Mouse (Mus musculus) forebrain, embryonic 14.5 days (tissue): ENCODE measurements at regions not wholly inside any gene's neighbourhood (a gene's known extent, or its start where the extent isn't known, plus 50 kb on each side); places are given as distances from the start of the nearest gene placed in this dataset.

Experiments used
- ATAC-seq: fragments of 200-750 bp; cut with Nextera tagmentation; 2 replicates; pipeline ENCODE4 v1.8.0; 2017; ENCODE audit warnings: mild to moderate bottlenecking, moderate library complexity
- DNase-seq: peaks from one replicate; pipeline ENCODE4 v3.0.0-alpha.2; 2015; ENCODE audit warnings: low spot score
- H3K27ac ChIP-seq: fragments of 300-500 bp; sonication (generic); 2 replicates; pipeline ENCODE4 v1.5.1; 2014; ENCODE audit warnings: low read depth, mild to moderate bottlenecking, control low read depth, low read length, moderate library complexity
- H3K27me3 ChIP-seq: fragments of 300-500 bp; sonication (generic); replicated peaks from 2 replicates; pipeline ENCODE4 v1.6.1; 2014; ENCODE audit warnings: low read length, control low read depth, mixed read lengths; ENCODE audit not compliant: control insufficient read depth, insufficient read depth
- H3K36me3 ChIP-seq: fragments of 300-500 bp; sonication (generic); 2 replicates; pipeline ENCODE4 v1.6.1; 2014; ENCODE audit warnings: low read length, control low read depth; ENCODE audit not compliant: control insufficient read depth, insufficient read depth
- H3K4me1 ChIP-seq: fragments of 300-500 bp; sonication (generic); 2 replicates; pipeline ENCODE4 v1.6.1; 2014; ENCODE audit warnings: antibody characterized with exemption, low read length, control low read depth; ENCODE audit not compliant: control insufficient read depth, insufficient read depth
- H3K4me2 ChIP-seq: fragments of 300-500 bp; sonication (generic); 2 replicates; pipeline ENCODE4 v1.6.1; 2014; ENCODE audit warnings: mild to moderate bottlenecking, control low read depth, low read length
- H3K4me3 ChIP-seq: fragments of 300-500 bp; sonication (generic); 2 replicates; pipeline ENCODE4 v1.5.1; 2014; ENCODE audit warnings: low read depth, low read length, control low read depth
- H3K9ac ChIP-seq: fragments of 300-500 bp; sonication (generic); 2 replicates; pipeline ENCODE4 v1.6.1; 2014; ENCODE audit warnings: mild to moderate bottlenecking, low read length, control low read depth, moderate library complexity
- H3K9me3 ChIP-seq: fragments of 300-500 bp; sonication (generic); replicated peaks from 2 replicates; pipeline ENCODE4 v1.6.1; 2016; ENCODE audit warnings: low read length, control low read depth, mixed read lengths; ENCODE audit not compliant: control insufficient read depth
- WGBS: fragments of 180-500 bp; shearing (Covaris S2); extraction: QIAGEN DNeasy Blood & Tissue Kit; methylation state at CpG from one replicate; pipeline ENCODE4 v1.1.7; 2014; 5-methylcytosine and 5-hydroxymethylcytosine counted together

- no peak overlapping the region for H3K4me3 ChIP-seq
- ATAC-seq, result no peak
- no peak overlapping the region for H3K4me2 ChIP-seq
- no peak overlapping the region for H3K27ac ChIP-seq
- DNase-seq, result no peak
- 91% methylated on average over 8 of the region's 8 CpGs for WGBS
- no peaks in the 10 kb centered on the region for H3K27me3 ChIP-seq
- no peak overlapping the region for H3K9ac ChIP-seq
- H3K36me3 ChIP-seq, result no peaks in the 10 kb centered on the region
- no peaks in the 10 kb centered on the region for H3K9me3 ChIP-seq
- H3K4me1 ChIP-seq, result no peaks in the 10 kb centered on the region
Observed at GRCm38 (mm10) chr5:126099931-126100330, 568.4 kb downstream of the Tmem132b start.

GRCm38 (mm10) chr5:126104464-126104863 is 572.9 kb downstream of the Tmem132b start:
- H3K4me2 ChIP-seq, result no peak overlapping the region
- ATAC-seq (no peak), DNase-seq (no peak)
- H3K36me3 ChIP-seq, result no peaks in the 10 kb centered on the region
- H3K9me3 ChIP-seq, result no peaks in the 10 kb centered on the region
- H3K27ac ChIP-seq, result no peak overlapping the region
- H3K27me3 ChIP-seq, result no peaks in the 10 kb centered on the region
- H3K4me3 ChIP-seq, result no peak overlapping the region
- H3K9ac ChIP-seq, result no peak overlapping the region
- no peaks in the 10 kb centered on the region for H3K4me1 ChIP-seq
- 81% methylated on average over 5 of the region's 5 CpGs for WGBS

DNA sequence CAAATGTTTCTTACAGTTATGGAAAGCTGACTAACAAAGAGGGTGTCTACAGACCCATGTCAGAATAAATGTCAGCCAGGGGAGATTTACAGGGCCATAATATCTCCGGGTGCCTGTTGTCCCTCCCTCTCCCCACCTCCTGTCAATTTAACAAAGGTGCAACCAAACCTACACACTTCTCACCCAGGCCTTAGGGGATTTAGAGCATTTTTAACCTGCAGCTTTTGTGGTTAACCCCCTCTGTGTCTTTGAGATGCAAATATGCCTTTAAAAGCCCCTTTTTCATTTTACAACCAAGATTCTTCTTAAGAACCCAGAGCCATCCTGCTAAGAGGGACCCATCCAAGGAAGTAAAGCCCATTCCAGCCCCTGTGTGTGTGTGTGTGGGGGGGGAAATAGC is 573.3 kb downstream of the Tmem132b start:
- H3K9ac ChIP-seq, result no peak overlapping the region
- no peak overlapping the region for H3K4me2 ChIP-seq
- WGBS, result 24% methylated on average over 1 of the region's 1 CpGs
- no peak overlapping the region for H3K4me3 ChIP-seq
- H3K9me3 ChIP-seq, result no peaks in the 10 kb centered on the region
- no peak overlapping the region for H3K27ac ChIP-seq
- ATAC-seq (no peak), DNase-seq (no peak)
- no peaks in the 10 kb centered on the region for H3K4me1 ChIP-seq
- H3K36me3 ChIP-seq, result no peaks in the 10 kb centered on the region
- H3K27me3 ChIP-seq, result no peaks in the 10 kb centered on the region

GRCm38 (mm10) chr5:126105446-126105845 is 573.9 kb downstream of the Tmem132b start:
- no peak overlapping the region for H3K4me3 ChIP-seq
- DNase-seq, result no peak
- H3K27me3 ChIP-seq, result no peaks in the 10 kb centered on the region
- no peak overlapping the region for H3K4me2 ChIP-seq
- H3K9ac ChIP-seq, result no peak overlapping the region
- no peak overlapping the region for H3K27ac ChIP-seq
- no peaks in the 10 kb centered on the region for H3K9me3 ChIP-seq
- H3K36me3 ChIP-seq, result no peaks in the 10 kb centered on the region
- no peak for ATAC-seq
- H3K4me1 ChIP-seq, result no peaks in the 10 kb centered on the region
- WGBS, result 88% methylated on average over 1 of the region's 1 CpGs

DNA sequence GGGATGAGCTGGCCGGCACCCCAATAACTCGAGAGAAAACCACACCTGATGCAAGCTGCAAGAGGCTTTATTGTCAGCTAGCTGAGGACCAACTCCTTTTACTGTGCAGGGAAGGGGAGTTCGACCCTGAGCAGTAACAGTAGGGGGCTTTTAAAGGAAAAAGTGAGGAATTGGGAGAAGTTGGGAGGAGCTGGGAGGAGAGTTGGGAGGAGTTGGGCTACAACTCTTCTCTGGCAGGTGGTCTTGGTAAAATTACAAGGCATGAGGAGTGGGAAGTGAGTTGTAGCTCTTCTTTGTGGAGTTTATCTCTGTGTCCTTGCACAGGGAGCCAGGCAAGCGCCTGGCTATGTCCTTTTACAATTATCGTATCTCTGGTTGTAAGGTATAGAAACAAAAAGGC is 575.4 kb downstream of the Tmem132b start:
- 85% methylated on average over 5 of the region's 5 CpGs for WGBS
- DNase-seq, result no peak
- H3K9me3 ChIP-seq, result no peaks in the 10 kb centered on the region
- no peak overlapping the region for H3K4me2 ChIP-seq
- H3K4me1 ChIP-seq, result no peaks in the 10 kb centered on the region
- no peaks in the 10 kb centered on the region for H3K27me3 ChIP-seq
- no peak overlapping the region for H3K4me3 ChIP-seq
- no peak for ATAC-seq
- no peaks in the 10 kb centered on the region for H3K36me3 ChIP-seq
- H3K27ac ChIP-seq, result no peak overlapping the region
- no peak overlapping the region for H3K9ac ChIP-seq

DNA sequence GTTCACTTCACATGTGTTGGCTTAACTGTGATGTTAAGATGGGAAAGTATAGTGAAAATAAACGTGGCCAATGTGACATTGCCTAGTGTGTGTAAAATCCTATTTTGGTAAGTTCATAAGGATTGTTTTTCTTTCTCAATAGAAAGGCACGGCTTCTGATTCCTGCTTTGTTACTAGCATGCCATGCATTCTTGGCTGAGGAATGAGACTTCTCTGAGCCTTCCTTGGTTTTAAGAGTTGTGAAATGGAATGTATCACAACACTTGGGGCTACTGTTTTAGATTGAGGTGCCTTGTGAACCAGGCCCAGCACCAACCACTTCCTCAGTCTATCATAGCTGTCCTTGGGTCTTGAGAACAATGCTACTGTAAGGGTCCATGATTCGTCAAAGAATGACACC is 577.3 kb downstream of the Tmem132b start:
- no peak for DNase-seq
- no peaks in the 10 kb centered on the region for H3K4me1 ChIP-seq
- no peak for ATAC-seq

GRCm38 (mm10) chr5:126117291-126117690 is 585.7 kb downstream of the Tmem132b start:
- Histone ChIP-seq H3K4me1 (no peaks in the 10 kb centered on the region), H3K36me3 (no peaks in the 10 kb centered on the region), H3K4me3 (no peak overlapping the region), H3K27me3 (no peaks in the 10 kb centered on the region), H3K9me3 (no peaks in the 10 kb centered on the region), H3K4me2 (no peak overlapping the region), H3K27ac (no peak overlapping the region), H3K9ac (no peak overlapping the region)
- 80% methylated on average over 2 of the region's 2 CpGs for WGBS
- no peak for ATAC-seq
- no peak for DNase-seq

More for the DNA sequence above, 577.3 kb downstream of the Tmem132b start:
- no peaks in the 10 kb centered on the region for H3K36me3 ChIP-seq
- H3K27me3 ChIP-seq, result no peaks in the 10 kb centered on the region
- H3K4me3 ChIP-seq, result no peak overlapping the region
- H3K4me2 ChIP-seq, result no peak overlapping the region
- H3K9me3 ChIP-seq, result no peaks in the 10 kb centered on the region
- H3K27ac ChIP-seq, result no peak overlapping the region
- H3K9ac ChIP-seq, result no peak overlapping the region
- 76% methylated on average over 3 of the region's 3 CpGs for WGBS

- H3K27ac ChIP-seq, result no peak overlapping the region
- no peak overlapping the region for H3K9ac ChIP-seq
- H3K36me3 ChIP-seq, result no peaks in the 10 kb centered on the region
- H3K4me1 ChIP-seq, result no peaks in the 10 kb centered on the region
- WGBS, result 93% methylated on average over 5 of the region's 5 CpGs
- no peaks in the 10 kb centered on the region for H3K27me3 ChIP-seq
- no peak overlapping the region for H3K4me2 ChIP-seq
- ATAC-seq (no peak), DNase-seq (no peak)
- H3K4me3 ChIP-seq, result no peak overlapping the region
- H3K9me3 ChIP-seq, result no peaks in the 10 kb centered on the region
Observed at GRCm38 (mm10) chr5:126117906-126118521, 586.4 kb downstream of the Tmem132b start.

- H3K9me3 ChIP-seq, result no peaks in the 10 kb centered on the region
- H3K9ac ChIP-seq, result no peak overlapping the region
- no peak for DNase-seq
- no peak overlapping the region for H3K27ac ChIP-seq
- no peaks in the 10 kb centered on the region for H3K36me3 ChIP-seq
- no peaks in the 10 kb centered on the region for H3K4me1 ChIP-seq
- no peaks in the 10 kb centered on the region for H3K27me3 ChIP-seq
- H3K4me3 ChIP-seq, result no peak overlapping the region
- WGBS, result 60% methylated on average over 3 of the region's 3 CpGs
- H3K4me2 ChIP-seq, result no peak overlapping the region
- ATAC-seq, result no peak
Observed at GRCm38 (mm10) chr5:126118731-126119130, 587.2 kb downstream of the Tmem132b start.
